Mouse (Mus musculus) intestine, embryonic 16.5 days (tissue): ENCODE data around the gene Hbq1b. TPM values are rescaled to one million over a fixed set of nuclear protein-coding genes. Genes with fewer than 3 reads are reported as not detected.

Experiments used
- ATAC-seq: fragments of 200-750 bp; cut with Nextera tagmentation; 2 replicates; pipeline ENCODE4 v1.8.0; 2017; ENCODE audit warnings: moderate TSS enrichment, moderate library complexity
- H3K27ac ChIP-seq: fragments of 300-500 bp; sonication (generic); 2 replicates; pipeline ENCODE4 v1.5.1; 2014; ENCODE audit warnings: mild to moderate bottlenecking, low read length
- H3K27me3 ChIP-seq: fragments of 300-500 bp; sonication (generic); replicated peaks from 2 replicates; pipeline ENCODE4 v1.6.1; 2014; ENCODE audit warnings: low read length, control low read depth, mixed read lengths; ENCODE audit not compliant: control insufficient read depth, insufficient read depth
- H3K36me3 ChIP-seq: fragments of 300-500 bp; sonication (generic); 2 replicates; pipeline ENCODE4 v1.6.1; 2014; ENCODE audit warnings: low read length, control low read depth; ENCODE audit not compliant: control insufficient read depth, insufficient read depth
- H3K4me1 ChIP-seq: fragments of 300-500 bp; sonication (generic); 2 replicates; pipeline ENCODE4 v1.6.1; 2014; ENCODE audit warnings: low read length, control low read depth, mixed read lengths; ENCODE audit not compliant: control insufficient read depth, insufficient read depth
- H3K4me2 ChIP-seq: fragments of 300-500 bp; sonication (generic); 2 replicates; pipeline ENCODE4 v1.6.1; 2014; ENCODE audit warnings: low read depth, low read length, control low read depth
- H3K4me3 ChIP-seq: fragments of 300-500 bp; sonication (generic); 2 replicates; pipeline ENCODE4 v1.5.1; 2014; ENCODE audit warnings: mild to moderate bottlenecking, low read length
- H3K9ac ChIP-seq: fragments of 300-500 bp; sonication (generic); 2 replicates; pipeline ENCODE4 v1.6.1; 2014; ENCODE audit warnings: low read depth, low read length
- H3K9me3 ChIP-seq: fragments of 300-500 bp; sonication (generic); 2 replicates; pipeline ENCODE4 v1.6.1; 2016; ENCODE audit warnings: low read length, control low read depth; ENCODE audit not compliant: control insufficient read depth
- WGBS: fragments of 180-500 bp; shearing (Covaris S2); extraction: QIAGEN DNeasy Blood & Tissue Kit; methylation state at CpG from one replicate; pipeline ENCODE4 v1.1.7; 2014; 5-methylcytosine and 5-hydroxymethylcytosine counted together
- polyA plus RNA-seq: library from polyadenylated mRNA; unstranded; fragments of >200 nt; fragmentation: Nextera tagmentation; extraction: Ambion mirVana; gene quantifications from 2 replicates; pipeline ENCODE4 v1.2.1, GENCODE M21; 2015

Gene Hbq1b
- polyA plus RNA-seq, 1 experiment from 2014 or later: 3.0 TPM

DNA sequence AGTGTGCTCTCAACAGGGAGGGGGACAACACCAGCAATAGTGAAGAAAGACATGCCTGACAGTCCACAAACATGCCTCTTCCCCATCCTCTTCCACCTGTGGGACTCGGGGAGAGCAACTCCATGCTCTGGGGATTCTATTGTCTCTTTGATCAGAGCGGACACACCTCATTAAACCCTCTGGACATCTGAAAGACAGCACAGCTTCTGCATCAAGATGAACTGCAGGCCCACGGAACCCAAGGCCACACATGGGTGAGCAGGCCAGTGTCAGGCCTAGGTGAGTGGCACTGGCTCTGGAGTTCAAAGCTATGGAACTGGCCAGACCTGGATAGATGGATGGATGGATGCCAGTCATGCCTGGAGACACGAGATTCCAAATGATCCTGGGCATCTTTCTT is 22.7 kb downstream of the Hbq1b start:
- Histone ChIP-seq H3K4me2 (no peak overlapping the region), H3K36me3 (no peaks in the 10 kb centered on the region), H3K9ac (no peak overlapping the region), H3K4me3 (no peak overlapping the region), H3K4me1 (no peaks in the 10 kb centered on the region), H3K27me3 (no peaks in the 10 kb centered on the region), H3K9me3 (no peaks in the 10 kb centered on the region), H3K27ac (no peak overlapping the region)
- WGBS: 66% methylated on average over 4 of the region's 4 CpGs
- ATAC-seq: no peak

DNA sequence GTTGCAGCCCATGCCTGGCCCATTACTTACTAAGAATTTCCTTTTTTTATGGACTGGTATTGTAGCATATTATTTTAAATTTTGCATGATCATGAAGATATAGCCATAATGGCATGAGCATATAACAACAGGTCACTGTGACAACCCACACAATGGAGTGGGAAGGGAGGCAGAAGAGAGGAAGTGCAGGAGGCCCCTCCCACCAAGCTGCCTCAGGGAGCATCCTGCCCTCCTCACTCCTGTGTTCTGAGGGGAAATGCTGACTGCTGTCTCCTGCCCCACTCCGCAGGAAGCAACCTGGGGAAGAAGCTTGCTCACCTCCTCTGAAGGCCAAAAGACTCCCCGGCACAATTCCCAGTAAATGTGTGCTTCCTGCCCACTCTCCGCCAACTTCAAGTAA is 23.2 kb downstream of the Hbq1b start:
- Histone ChIP-seq H3K9ac (no peak overlapping the region), H3K4me3 (no peak overlapping the region), H3K4me1 (no peaks in the 10 kb centered on the region), H3K36me3 (no peaks in the 10 kb centered on the region), H3K9me3 (no peaks in the 10 kb centered on the region), H3K27me3 (no peaks in the 10 kb centered on the region), H3K4me2 (no peak overlapping the region), H3K27ac (no peak overlapping the region)
- 66% methylated on average over 3 of the region's 3 CpGs for WGBS
- ATAC-seq: no peak

DNA sequence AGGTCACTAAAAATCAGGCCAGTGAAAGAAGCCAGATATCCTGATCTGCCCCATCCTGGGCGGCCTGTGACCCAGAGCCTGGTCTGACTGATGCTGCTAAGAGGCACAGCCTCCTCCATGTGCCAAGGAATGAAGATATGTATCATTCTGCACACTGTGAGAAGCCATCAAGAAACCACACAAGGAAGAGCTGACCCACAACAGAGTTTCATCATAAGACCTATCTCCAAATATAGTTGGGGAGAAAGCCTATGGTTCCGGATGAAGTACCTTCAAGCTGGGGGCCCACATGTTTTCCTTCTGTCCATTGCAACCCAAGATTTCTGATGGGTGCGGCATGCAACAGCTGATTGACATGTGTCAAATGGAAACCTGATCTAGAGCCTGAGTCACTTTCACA is 29.2 kb downstream of the Hbq1b start:
- no peak overlapping the region for H3K9ac ChIP-seq

DNA sequence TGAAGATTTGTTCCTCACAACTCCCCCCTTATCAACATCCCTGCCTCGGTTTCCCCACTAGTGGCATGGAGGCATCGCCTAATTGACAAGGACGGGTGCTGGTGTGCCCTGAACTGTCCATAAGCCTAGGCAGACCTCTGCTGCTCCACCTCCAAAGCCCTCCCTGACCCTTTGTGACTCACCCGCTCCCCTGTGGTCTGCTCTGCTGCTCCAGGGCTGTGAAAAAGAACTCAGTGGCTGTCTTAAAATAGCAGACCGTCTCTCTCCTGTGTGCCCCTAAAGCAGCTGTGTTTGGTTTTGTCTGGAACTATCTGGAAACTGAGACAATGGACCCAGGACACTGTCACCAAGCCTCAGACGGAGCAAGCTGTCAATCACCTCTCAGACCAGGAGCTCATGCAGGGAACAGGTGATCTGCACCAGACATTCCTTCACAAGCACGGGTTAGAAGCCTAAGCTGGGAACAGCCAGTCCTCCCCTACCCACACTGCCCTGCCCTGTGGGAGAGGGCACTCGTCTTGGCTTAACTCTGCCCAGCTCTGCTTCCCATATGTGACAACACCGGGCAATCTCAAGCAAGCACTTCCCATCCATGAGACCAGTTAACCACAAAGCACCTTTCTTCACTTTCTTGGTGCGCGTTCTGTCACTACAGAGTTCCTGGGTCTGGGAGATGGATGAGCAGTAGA is 33.9 kb downstream of the Hbq1b start:
- H3K4me3 ChIP-seq: no peak overlapping the region
- no peaks in the 10 kb centered on the region for H3K36me3 ChIP-seq
- H3K4me2 ChIP-seq: no peak overlapping the region
- H3K27me3 ChIP-seq: no peaks in the 10 kb centered on the region
- no peak overlapping the region for H3K9ac ChIP-seq
- H3K4me1 ChIP-seq: no peaks in the 10 kb centered on the region
- H3K27ac ChIP-seq: no peak overlapping the region
- 66% methylated on average over 11 of the region's 11 CpGs for WGBS
- no peak for ATAC-seq
- no peaks in the 10 kb centered on the region for H3K9me3 ChIP-seq

More for the DNA sequence above, 29.2 kb downstream of the Hbq1b start:
- ATAC-seq: no peak
- Histone ChIP-seq H3K4me1 (no peaks in the 10 kb centered on the region), H3K27ac (no peak overlapping the region), H3K36me3 (no peaks in the 10 kb centered on the region), H3K27me3 (no peaks in the 10 kb centered on the region), H3K9me3 (no peaks in the 10 kb centered on the region), H3K4me2 (no peak overlapping the region), H3K4me3 (no peak overlapping the region)
- 88% methylated on average over 3 of the region's 3 CpGs for WGBS

DNA sequence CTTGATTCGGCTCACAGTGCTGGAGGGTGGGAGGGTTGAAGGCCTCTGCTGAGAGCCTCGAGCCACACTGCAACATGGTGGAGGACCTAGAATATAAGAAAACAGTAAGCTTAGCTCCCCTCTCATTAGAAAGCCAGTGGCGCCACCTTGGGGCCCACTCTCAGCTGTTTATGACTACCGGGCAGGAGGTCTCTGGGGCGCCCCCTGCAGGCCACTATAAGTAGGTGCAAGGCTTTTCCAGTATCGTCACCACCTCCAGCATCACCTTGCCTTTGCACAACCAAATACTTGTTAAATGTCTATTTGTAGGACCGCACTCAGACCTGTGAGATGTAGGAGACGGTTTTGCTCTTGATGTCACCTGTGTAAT is 34.4 kb downstream of the Hbq1b start:
- no peaks in the 10 kb centered on the region for H3K36me3 ChIP-seq
- no peaks in the 10 kb centered on the region for H3K27me3 ChIP-seq
- H3K4me2 ChIP-seq: no peak overlapping the region
- no peak overlapping the region for H3K4me3 ChIP-seq
- no peak overlapping the region for H3K27ac ChIP-seq
- no peak overlapping the region for H3K9ac ChIP-seq
- no peaks in the 10 kb centered on the region for H3K4me1 ChIP-seq
- WGBS: 41% methylated on average over 8 of the region's 8 CpGs
- ATAC-seq: peak; percentile 48; the same call in 1 of the 2 replicates
- H3K9me3 ChIP-seq: no peaks in the 10 kb centered on the region

DNA sequence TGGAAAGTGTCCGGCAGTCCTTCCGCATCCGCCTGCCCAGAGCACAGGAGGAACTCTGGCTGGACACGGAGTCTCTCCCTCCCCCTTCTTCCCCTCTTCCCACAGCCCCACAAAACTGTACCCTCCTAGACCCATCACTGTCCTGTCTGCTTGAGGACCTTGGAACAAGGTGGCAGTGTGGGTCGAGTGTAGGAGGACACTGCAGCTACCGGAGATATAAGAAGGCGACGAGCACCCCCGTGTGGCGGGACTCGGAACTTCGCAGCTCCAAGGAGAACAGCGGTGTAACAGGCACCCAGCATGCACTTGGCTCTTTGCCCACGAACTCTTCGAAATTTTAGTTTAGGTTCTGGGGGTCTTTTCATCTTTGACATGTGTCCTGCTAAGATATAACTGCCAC is 37.8 kb downstream of the Hbq1b start:
- H3K9ac ChIP-seq: peak overlapping the region; percentile 50
- H3K27me3 ChIP-seq: no peaks in the 10 kb centered on the region
- H3K4me3 ChIP-seq: peak overlapping the region; percentile 31

DNA sequence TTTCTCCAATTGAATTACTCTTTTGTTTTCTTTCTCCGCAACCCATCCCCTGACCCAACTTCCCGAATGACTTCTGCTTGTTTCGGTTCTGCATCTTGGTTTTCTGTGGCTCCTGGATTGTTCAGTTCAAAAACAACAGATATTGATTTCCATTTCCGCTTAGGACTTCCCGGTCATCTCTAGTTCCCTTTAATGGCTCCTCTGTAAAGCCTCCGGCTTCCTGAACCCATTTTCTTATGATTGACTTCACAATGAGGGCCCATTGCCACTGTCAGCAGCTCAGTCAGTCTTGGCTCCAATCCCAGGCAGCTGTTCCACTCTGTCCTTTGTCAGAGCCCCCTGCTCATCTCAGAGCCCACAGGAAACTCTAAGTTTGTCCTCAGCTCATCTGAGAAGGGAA is 44.3 kb downstream of the Hbq1b start:
- Histone ChIP-seq H3K36me3 (no peaks in the 10 kb centered on the region), H3K9ac (no peak overlapping the region), H3K27me3 (no peaks in the 10 kb centered on the region), H3K4me1 (0 out of 2 replicates have a peak, but pooled peaks cover 2% of the 10 kb centered on the region), H3K27ac (peak overlapping the region; percentile 23; the same call in 1 of the 2 replicates), H3K9me3 (no peaks in the 10 kb centered on the region), H3K4me2 (no peak overlapping the region), H3K4me3 (no peak overlapping the region)
- WGBS: 41% methylated on average over 6 of the region's 6 CpGs
- ATAC-seq: no peak; the same call in 1 of the 2 replicates

More for the DNA sequence above, 37.8 kb downstream of the Hbq1b start:
- H3K9me3 ChIP-seq: no peaks in the 10 kb centered on the region
- 8% methylated on average over 15 of the region's 15 CpGs for WGBS
- H3K4me1 ChIP-seq: no peaks in the 10 kb centered on the region
- H3K27ac ChIP-seq: no peak overlapping the region
- H3K4me2 ChIP-seq: peak overlapping the region; percentile 52
- ATAC-seq: peak; percentile 86
- H3K36me3 ChIP-seq: no peaks in the 10 kb centered on the region

DNA sequence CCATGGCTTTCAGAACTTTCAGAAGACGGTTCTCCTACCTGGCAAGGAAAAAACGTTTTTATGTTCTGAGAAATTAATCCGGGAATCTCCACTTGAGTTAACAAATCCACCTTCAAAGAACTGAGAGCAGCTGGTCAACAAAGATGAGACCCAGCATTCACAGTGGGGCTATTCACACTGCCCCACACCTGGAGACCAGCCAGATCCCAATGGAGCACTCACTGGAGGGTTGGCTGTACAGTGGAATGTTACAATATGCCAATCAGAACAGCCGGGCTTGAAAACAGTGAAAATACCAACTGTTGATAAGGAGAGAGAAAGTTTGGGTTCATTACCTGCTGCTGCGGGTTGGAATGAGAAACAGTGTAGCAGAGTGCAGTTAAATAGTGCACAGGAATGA is 45.1 kb downstream of the Hbq1b start:
- no peak overlapping the region for H3K27ac ChIP-seq
- no peak overlapping the region for H3K4me2 ChIP-seq
- no peak overlapping the region for H3K9ac ChIP-seq
- H3K9me3 ChIP-seq: peaks cover 1% of the 10 kb centered on the region; the same call in 1 of the 2 replicates
- H3K4me3 ChIP-seq: no peak overlapping the region
- H3K27me3 ChIP-seq: no peaks in the 10 kb centered on the region
- 58% methylated on average over 5 of the region's 5 CpGs for WGBS
- H3K36me3 ChIP-seq: no peaks in the 10 kb centered on the region
- H3K4me1 ChIP-seq: 0 out of 2 replicates have a peak, but pooled peaks cover 2% of the 10 kb centered on the region
- ATAC-seq: no peak

DNA sequence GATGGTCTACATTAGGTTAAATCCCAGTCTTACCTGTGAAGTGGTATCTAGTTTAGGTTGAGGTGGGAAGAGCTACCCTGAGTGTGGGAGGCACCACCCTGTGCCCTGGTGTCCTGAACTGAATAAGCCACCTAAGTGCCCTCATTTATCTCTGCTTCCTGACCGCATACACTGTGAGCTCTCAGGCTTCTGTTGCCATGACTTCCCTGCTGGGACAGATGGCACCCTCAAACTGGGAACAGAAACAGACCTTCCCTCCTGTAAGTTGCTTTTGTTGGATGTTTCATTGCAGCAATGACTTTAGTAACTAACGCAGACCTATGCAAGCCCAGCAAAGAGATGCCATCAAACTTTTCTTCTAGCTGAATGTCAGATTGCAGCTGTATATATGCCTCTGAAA is 46.5 kb downstream of the Hbq1b start:
- no peaks in the 10 kb centered on the region for H3K27me3 ChIP-seq
- no peak for ATAC-seq
- H3K36me3 ChIP-seq: no peaks in the 10 kb centered on the region
- H3K9me3 ChIP-seq: peaks cover 4% of the 10 kb centered on the region; the same call in 1 of the 2 replicates
- 0 out of 2 replicates have a peak, but pooled peaks cover 2% of the 10 kb centered on the region for H3K4me1 ChIP-seq
- no peak overlapping the region for H3K9ac ChIP-seq
- H3K4me2 ChIP-seq: no peak overlapping the region
- 52% methylated on average over 2 of the region's 2 CpGs for WGBS
- no peak overlapping the region for H3K4me3 ChIP-seq
- H3K27ac ChIP-seq: no peak overlapping the region
